Comparison of ENCODE assay signal across 13 mouse cellular contexts in genomic region chr1:34834904-34835303, GRCm38 (mm10).
"Had no signal": no experiment of that assay in that cellular context is flagged by ENCODE, and none has a peak within 500 bp of the region (broad histone marks: within the 10 kb centered on the region; RNA-seq: fewer than 3 reads in every experiment).

No protein-coding gene starts in this region.

- H3K9me3 ChIP-seq: limb, embryonic 13.5 days; stomach, embryonic 15.5 days had no signal

- DNase-seq: kidney, adult 11 months; kidney, adult 9 months; kidney, postnatal 36 days; left cerebral cortex, postnatal 4 days; lung, embryonic 14.5 days; midbrain, embryonic 14.5 days; thymus, postnatal 4 days had no signal

- ATAC-seq: hindbrain, postnatal 0 days had no signal

- H3K4me2 ChIP-seq: limb, embryonic 13.5 days; lung, embryonic 14.5 days; stomach, embryonic 15.5 days had no signal

- H3K27ac ChIP-seq: hindbrain, postnatal 0 days; kidney, postnatal 0 days; limb, embryonic 13.5 days; liver, embryonic 14.5 days; stomach, embryonic 15.5 days had no signal

- H3K36me3 ChIP-seq: stomach, embryonic 15.5 days had no signal

- H3K4me3 ChIP-seq: limb, embryonic 13.5 days; myocyte; stomach, embryonic 15.5 days had no signal

- H3K27me3 ChIP-seq: limb, embryonic 13.5 days; stomach, embryonic 15.5 days had no signal

- H3K9ac ChIP-seq: limb, embryonic 13.5 days; liver, embryonic 14.5 days; lung, embryonic 14.5 days; stomach, embryonic 15.5 days had no signal
